Mouse (Mus musculus) granulocyte monocyte progenitor cell, adult 5-6 weeks (primary cell): ENCODE data around the gene Retn. TPM values are rescaled to one million over a fixed set of nuclear protein-coding genes. Genes with fewer than 3 reads are reported as not detected.

ENCODE experiments used
- ATAC-seq: replicated peaks from 2 replicates; pipeline ENCODE4 v1.8.0; 2016; ENCODE audit warnings: mild to moderate bottlenecking, moderate TSS enrichment, inconsistent platforms; ENCODE audit not compliant: poor library complexity, severe bottlenecking
- total RNA-seq, 2 experiments: library from RNA; stranded (forward) in 1 of 2; stranded (reverse) in 1 of 2; fragments of 200-712, 200-1000 nt in 1 of 2; fragments of >200 nt in 1 of 2; fragmentation: Nextera tagmentation in 1 of 2; gene quantifications; 2 replicates each; pipeline ENCODE4 v1.2.3; 2014 to 2017

The Retn gene
- total RNA-seq, 2 experiments from 2014 or later, result 0.73 TPM; not detected in 1

DNA sequence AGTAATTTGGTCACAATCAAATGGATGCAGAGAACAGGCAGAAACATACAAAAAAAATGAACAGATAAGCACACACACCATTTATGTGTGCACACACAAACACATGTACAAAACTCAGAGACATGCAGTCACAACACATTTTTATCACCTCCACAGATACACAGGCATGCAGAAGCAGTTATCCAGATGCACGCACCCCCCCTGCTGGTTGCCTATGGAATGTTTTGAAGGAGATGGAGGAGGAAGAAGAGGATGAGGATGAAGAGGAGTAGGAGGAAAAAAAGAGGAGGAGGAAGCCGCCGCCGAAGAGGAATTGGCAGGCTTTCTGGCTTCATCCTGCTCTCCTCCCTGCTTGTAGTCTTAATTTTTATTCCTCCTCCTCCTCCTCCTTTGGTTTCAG is 50.1 kb downstream of the Retn start:
- peak; percentile 48 for ATAC-seq

DNA sequence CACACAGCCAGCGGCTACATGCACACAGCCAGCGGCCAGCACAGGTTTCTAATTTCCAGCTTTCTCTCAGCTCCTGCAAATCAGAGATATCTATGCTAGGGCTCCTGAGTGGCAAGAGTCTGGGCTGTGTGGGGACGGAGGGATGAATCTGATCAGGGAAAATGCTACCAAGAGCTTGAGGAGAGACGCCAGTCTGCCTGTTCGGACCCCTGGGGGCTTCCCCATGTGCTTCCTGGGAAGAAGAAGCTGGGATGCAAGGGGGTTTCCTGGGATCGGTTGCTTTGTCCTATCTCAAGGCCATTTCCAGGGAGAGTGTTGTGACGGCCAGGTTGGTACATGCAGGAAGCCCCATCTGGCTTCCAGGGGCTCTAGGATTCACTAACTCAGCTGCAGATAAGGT is 52.0 kb downstream of the Retn start:
- no peak for ATAC-seq

Other genes with a start within 250 kb of the Retn start
- gene Pex11g, start 188.1 kb upstream of the Retn start, total RNA-seq (2014; fragmentation: Nextera tagmentation), result 2.3 and 2.8 TPM in 2 replicates
- gene Pex11g, start 188.1 kb upstream of the Retn start, total RNA-seq (2017), result 1.6 and 3.4 TPM in 2 replicates
- not detected in 2 replicates for gene Tex45, start 184.9 kb upstream of the Retn start, total RNA-seq (2014; fragmentation: Nextera tagmentation)
- gene Tex45, start 184.9 kb upstream of the Retn start, total RNA-seq (2017), result not detected in 2 replicates
- 11.8 and 17.0 TPM in 2 replicates for gene Zfp358, start 162.6 kb upstream of the Retn start, total RNA-seq (2014; fragmentation: Nextera tagmentation)
- gene Zfp358, start 162.6 kb upstream of the Retn start, total RNA-seq (2017), result 3.3 and 5.0 TPM in 2 replicates
- 26.7 and 55.5 TPM in 2 replicates for gene Mcoln1, start 155.3 kb upstream of the Retn start, total RNA-seq (2014; fragmentation: Nextera tagmentation)
- 21.8 and 41.5 TPM in 2 replicates for gene Mcoln1, start 155.3 kb upstream of the Retn start, total RNA-seq (2017)
- gene Pnpla6, start 140.4 kb upstream of the Retn start, total RNA-seq (2014; fragmentation: Nextera tagmentation), result 39.0 and 39.4 TPM in 2 replicates
- gene Pnpla6, start 140.4 kb upstream of the Retn start, total RNA-seq (2017), result 11.8 and 16.8 TPM in 2 replicates
- not detected in 2 replicates for gene C330021F23Rik, start 87.8 kb upstream of the Retn start, total RNA-seq (2014; fragmentation: Nextera tagmentation)
- 0.43 TPM in 1 of 2 replicates, not detected in the other for gene C330021F23Rik, start 87.8 kb upstream of the Retn start, total RNA-seq (2017)
- 0.19 and 0.82 TPM in 2 replicates for gene Camsap3, start 68.5 kb upstream of the Retn start, total RNA-seq (2014; fragmentation: Nextera tagmentation)
- gene Camsap3, start 68.5 kb upstream of the Retn start, total RNA-seq (2017), result 0.13 TPM in 1 of 2 replicates, not detected in the other
- 33.1 and 35.2 TPM in 2 replicates for gene Xab2, start 34.5 kb upstream of the Retn start, total RNA-seq (2014; fragmentation: Nextera tagmentation)
- gene Xab2, start 34.5 kb upstream of the Retn start, total RNA-seq (2017), result 44.9 and 51.3 TPM in 2 replicates
- gene Pet100, start 34.2 kb upstream of the Retn start, total RNA-seq (2014; fragmentation: Nextera tagmentation), result 118 and 132 TPM in 2 replicates
- 141 and 273 TPM in 2 replicates for gene Pet100, start 34.2 kb upstream of the Retn start, total RNA-seq (2017)
- not detected in 2 replicates for gene Pcp2, start 30.2 kb upstream of the Retn start, total RNA-seq (2014; fragmentation: Nextera tagmentation)
- gene Pcp2, start 30.2 kb upstream of the Retn start, total RNA-seq (2017), result not detected in 2 replicates
- 194 and 226 TPM in 2 replicates for gene Stxbp2, start 24.8 kb upstream of the Retn start, total RNA-seq (2014; fragmentation: Nextera tagmentation)
- 109 and 135 TPM in 2 replicates for gene Stxbp2, start 24.8 kb upstream of the Retn start, total RNA-seq (2017)
- gene Mcemp1, start 10.0 kb downstream of the Retn start, total RNA-seq (2014; fragmentation: Nextera tagmentation), result 14.1 and 33.6 TPM in 2 replicates
- 18.5 and 18.9 TPM in 2 replicates for gene Mcemp1, start 10.0 kb downstream of the Retn start, total RNA-seq (2017)
- gene Fcor, start 16.6 kb downstream of the Retn start, total RNA-seq (2014; fragmentation: Nextera tagmentation), result 27.9 and 43.5 TPM in 2 replicates
- 13.1 and 14.4 TPM in 2 replicates for gene Fcor, start 16.6 kb downstream of the Retn start, total RNA-seq (2017)
- gene Trappc5, start 20.5 kb downstream of the Retn start, total RNA-seq (2014; fragmentation: Nextera tagmentation), result 24.1 and 27.2 TPM in 2 replicates
- gene Trappc5, start 20.5 kb downstream of the Retn start, total RNA-seq (2017), result 30.9 and 39.8 TPM in 2 replicates
- gene Fcer2a, start 38.4 kb downstream of the Retn start, total RNA-seq (2014; fragmentation: Nextera tagmentation), result not detected in 2 replicates
- not detected in 2 replicates for gene Fcer2a, start 38.4 kb downstream of the Retn start, total RNA-seq (2017)
- gene Clec4g, start 64.9 kb downstream of the Retn start, total RNA-seq (2014; fragmentation: Nextera tagmentation), result not detected in 2 replicates
- gene Clec4g, start 64.9 kb downstream of the Retn start, total RNA-seq (2017), result not detected in 2 replicates
- 2.2 TPM in 1 of 2 replicates, not detected in the other for gene Cd209a, start 93.2 kb downstream of the Retn start, total RNA-seq (2014; fragmentation: Nextera tagmentation)
- gene Cd209a, start 93.2 kb downstream of the Retn start, total RNA-seq (2017), result 1.1 and 3.8 TPM in 2 replicates
- not detected in 2 replicates for gene Cd209e, start 198.5 kb downstream of the Retn start, total RNA-seq (2014; fragmentation: Nextera tagmentation)
- gene Cd209e, start 198.5 kb downstream of the Retn start, total RNA-seq (2017), result not detected in 2 replicates
- gene Cd209d, start 222.8 kb downstream of the Retn start, total RNA-seq (2014; fragmentation: Nextera tagmentation), result not detected in 2 replicates
- gene Cd209d, start 222.8 kb downstream of the Retn start, total RNA-seq (2017), result not detected in 2 replicates